ENCODE assay signal across 19 mouse cellular contexts in the genomic region with DNA sequence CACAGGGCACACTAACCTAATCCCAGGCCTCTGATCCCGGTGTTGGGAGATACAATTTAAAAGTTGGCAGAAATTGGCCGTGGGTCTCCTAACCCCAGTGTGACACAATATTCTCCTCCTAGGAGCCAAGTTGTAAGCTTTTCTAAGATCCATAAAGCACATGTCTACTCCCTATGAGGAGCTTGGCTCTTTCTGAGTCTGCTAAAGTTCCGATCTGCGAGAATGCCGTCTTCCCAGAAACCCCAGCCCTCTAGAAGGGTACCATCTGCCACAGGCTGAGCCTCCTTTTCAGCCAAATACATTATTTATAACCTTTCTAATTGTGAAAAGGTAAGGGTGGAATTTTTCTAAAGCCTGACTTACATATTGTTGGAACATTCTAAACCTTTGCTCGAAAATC. TPM values are rescaled to one million over a fixed set of nuclear protein-coding genes. Genes with fewer than 3 reads are reported as not detected.
DNase-seq lines count a peak whose midpoint lies in the region; ATAC-seq lines count a peak whose summit lies in the region.
"Had no signal": no experiment of that assay in that cellular context is flagged by ENCODE, and none has a peak within 500 bp of the region (broad histone marks: within the 10 kb centered on the region; RNA-seq: fewer than 3 reads in every experiment).

No protein-coding gene starts in this region.

- H3K4me1 ChIP-seq in hindbrain, embryonic 10.5 days (replicated peaks): peaks cover 24% of the 10 kb centered on the region
- peaks cover 13% of the 10 kb centered on the region for H3K4me1 ChIP-seq in hindbrain, embryonic 12.5 days
- H3K4me1 ChIP-seq: intestine, embryonic 15.5 days had no signal

- 0 out of 2 replicates have a peak overlapping the region, but pooled peaks have one; percentile 40 for H3K27ac ChIP-seq in hindbrain, embryonic 10.5 days
- no peak overlapping the region for H3K27ac ChIP-seq in hindbrain, embryonic 12.5 days
- H3K27ac ChIP-seq: intestine, embryonic 15.5 days; limb, embryonic 12.5 days; stomach, postnatal 0 days had no signal

- H3K4me2 ChIP-seq in hindbrain, embryonic 12.5 days (replicated peaks): no peak overlapping the region
- H3K4me2 ChIP-seq: intestine, embryonic 15.5 days; liver, embryonic 11.5 days had no signal

- 79% methylated on average over 6 of the region's 6 CpGs for WGBS in hindbrain, embryonic 10.5 days
- 67% methylated on average over 6 of the region's 6 CpGs for WGBS in hindbrain, embryonic 12.5 days

- H3K4me3 ChIP-seq in hindbrain, embryonic 10.5 days: no peak overlapping the region
- H3K4me3 ChIP-seq in hindbrain, embryonic 12.5 days: no peak overlapping the region
- H3K4me3 ChIP-seq: hindbrain, embryonic 15.5 days; intestine, embryonic 15.5 days; limb, embryonic 12.5 days had no signal

- H3K36me3 ChIP-seq in hindbrain, embryonic 10.5 days: peaks cover 30% of the 10 kb centered on the region
- H3K36me3 ChIP-seq in hindbrain, embryonic 12.5 days: 0 out of 2 replicates have a peak, but pooled peaks cover 7% of the 10 kb centered on the region
- H3K36me3 ChIP-seq: hindbrain, embryonic 15.5 days; intestine, embryonic 15.5 days had no signal

- H3K9me3 ChIP-seq in hindbrain, embryonic 10.5 days: no peaks in the 10 kb centered on the region
- no peaks in the 10 kb centered on the region for H3K9me3 ChIP-seq in hindbrain, embryonic 12.5 days (replicated peaks)
- H3K9me3 ChIP-seq: hindbrain, embryonic 15.5 days; intestine, embryonic 15.5 days; limb, embryonic 12.5 days had no signal

- ATAC-seq in hindbrain, embryonic 12.5 days (ENCODE audit: low FRiP score): no peak
- no peak for ATAC-seq in erythroblast, adult 5-6 weeks (replicated peaks; ENCODE audit: low FRiP score, poor library complexity, severe bottlenecking)
- ATAC-seq: intestine, embryonic 15.5 days; liver, postnatal 0 days had no signal

- DNase-seq in cerebellum, adult 9-11 months: peak; percentile 26
- no peak for DNase-seq in cerebellum, adult 11-12 months
- DNase-seq in hindbrain, embryonic 10.5 days (ENCODE audit: low spot score): no peak
- peak; percentile 67 for DNase-seq in brain, adult 2 months (ENCODE audit: low read depth, low spot score)
- peak; percentile 33 to 60 for DNase-seq in cerebellum, postnatal 14 days
- no peak for DNase-seq in gastrocnemius, postnatal 25 days
- DNase-seq: adrenal gland, postnatal 25 days; heart, adult 11 months; kidney, adult 8-10 months; kidney, postnatal 10 days; liver, postnatal 0 days; lung, postnatal 10 days had no signal

- H3K9ac ChIP-seq in hindbrain, embryonic 12.5 days: no peak overlapping the region
- H3K9ac ChIP-seq: hindbrain, embryonic 15.5 days; intestine, embryonic 15.5 days; limb, embryonic 12.5 days; liver, postnatal 0 days had no signal

- no peaks in the 10 kb centered on the region for H3K27me3 ChIP-seq in hindbrain, embryonic 10.5 days (ENCODE audit: insufficient read depth, poor library complexity, severe bottlenecking)
- H3K27me3 ChIP-seq in hindbrain, embryonic 12.5 days: no peaks in the 10 kb centered on the region
- H3K27me3 ChIP-seq: hindbrain, embryonic 15.5 days; intestine, embryonic 15.5 days; limb, embryonic 12.5 days had no signal

RNA-seq across cellular contexts. Expression of a gene that starts 43.3 kb away (rescaled TPM):
- polyA plus RNA-seq in hindbrain, embryonic 10.5 days (2016; fragmentation: Nextera tagmentation; extraction: Ambion mirVana): 20.1 and 21.2 TPM in 2 replicates
- polyA plus RNA-seq in hindbrain, embryonic 12.5 days (2016; fragmentation: Nextera tagmentation; extraction: Ambion mirVana): 30.7 and 33.6 TPM in 2 replicates
- 13.4 and 28.6 TPM in 2 replicates for total RNA-seq in erythroblast, adult 5-6 weeks (2015; ENCODE audit: low replicate concordance)
- total RNA-seq in erythroblast, adult 5-6 weeks (2017; ENCODE audit: low replicate concordance): 1.4 and 3.3 TPM in 2 replicates
- total RNA-seq in gastrocnemius, postnatal 25 days (2021): 10 to 100 TPM; 64.0 to 78.8 TPM

Comparison
In these comparisons a context has a peak if more than half of its experiments do, and no peak if none do; other contexts are left out.
1. DNase-seq: peak in cerebellum, adult 9-11 months (single experiment), brain, adult 2 months (single experiment) and cerebellum, postnatal 14 days (2 of 2); none in cerebellum, adult 11-12 months (single experiment), hindbrain, embryonic 10.5 days (single experiment) and gastrocnemius, postnatal 25 days (single experiment).